In the genomic region with DNA sequence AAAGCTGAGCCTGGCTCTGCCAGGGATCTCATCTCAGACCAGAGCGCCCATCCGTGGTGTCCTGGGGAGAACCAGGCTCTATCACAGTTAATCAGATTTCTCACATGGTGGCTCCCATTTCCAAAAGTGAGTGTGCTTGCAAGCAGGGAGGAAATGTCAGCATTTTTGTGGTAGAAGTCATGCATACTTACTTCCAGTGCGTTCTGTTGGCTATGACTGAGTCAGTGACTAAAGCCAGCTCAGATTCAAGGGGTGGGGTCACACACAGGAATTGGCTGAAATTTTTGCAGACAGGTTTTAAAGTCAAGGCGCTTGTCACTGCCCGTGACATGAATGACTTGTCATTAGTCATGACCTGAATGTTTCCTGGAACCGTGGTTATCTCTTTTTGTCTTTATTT, we compare ENCODE assay signal across 11 mouse cellular contexts. TPM values are rescaled to one million over a fixed set of nuclear protein-coding genes. Genes with fewer than 3 reads are reported as not detected.
A peak's percentile ranks its signal among the peaks of the same experiment; 100 is the strongest.
DNase-seq lines count a peak whose midpoint lies in the region.
"Had no signal": no experiment of that assay in that cellular context is flagged by ENCODE, and none has a peak within 500 bp of the region (broad histone marks: within the 10 kb centered on the region; RNA-seq: fewer than 3 reads in every experiment).

No protein-coding gene starts in this region.

- intact Hi-C loops in gastrocnemius, postnatal 36 days (cut with DNase I): no loop called here

- DNase-seq in gastrocnemius, adult 18-20 months (ENCODE audit: low spot score): peak; percentile 14
- DNase-seq in gastrocnemius, postnatal 36 days: no peak
- DNase-seq in urinary bladder, postnatal 25 days (ENCODE audit: low spot score): peak; percentile 15
- no peak for DNase-seq in urinary bladder, postnatal 10 days (ENCODE audit: low spot score)
- peak; percentile 55 for DNase-seq in adrenal gland, postnatal 14 days
- peak; percentile 15 to 24 for DNase-seq in urinary bladder, postnatal 36 days (ENCODE audit: low spot score in 2 of 2)
- DNase-seq in layer of hippocampus, postnatal 14 days (ENCODE audit: low spot score in 2 of 2): no peak
- DNase-seq in lung, postnatal 25 days (ENCODE audit: low spot score): no peak
- DNase-seq: cerebellum, adult 2 months; lung, embryonic 14.5 days; thymus, postnatal 4 days had no signal

RNA-seq across cellular contexts. Expression of a gene that starts 10.5 kb away (rescaled TPM):
- 10 to 100 TPM; 17.3 to 19.0 TPM for total RNA-seq in gastrocnemius, adult 18-20 months (2021)
- 10 to 100 TPM; 14.3 to 18.9 TPM for total RNA-seq in gastrocnemius, postnatal 36 days (2021)
- 22.4 and 26.7 TPM in 2 replicates for total RNA-seq in adrenal gland, postnatal 14 days (2021)
- 10 to 100 TPM; 16.1 to 18.1 TPM for total RNA-seq in layer of hippocampus, postnatal 14 days (2021)

Comparison
In these comparisons a context has a peak if more than half of its experiments do, and no peak if none do; other contexts are left out.
1. DNase-seq: peak in gastrocnemius, adult 18-20 months (single experiment), urinary bladder, postnatal 25 days (single experiment), adrenal gland, postnatal 14 days (single experiment) and urinary bladder, postnatal 36 days (2 of 2); none in gastrocnemius, postnatal 36 days (0 of 2), urinary bladder, postnatal 10 days (single experiment), layer of hippocampus, postnatal 14 days (0 of 2) and lung, postnatal 25 days (single experiment).